Mouse (Mus musculus) layer of hippocampus, postnatal 25 days (tissue): ENCODE measurements around the gene Rrad. TPM values are rescaled to one million over a fixed set of nuclear protein-coding genes. Genes with fewer than 3 reads are reported as not detected.

ENCODE experiments used
- DNase-seq, 2 experiments: peaks; one replicate each; pipeline ENCODE4 v3.0.0; 2022; ENCODE audit warnings: mixed read lengths in 2 of 2, low spot score in 1 of 2; ENCODE audit errors: extremely low spot score in 1 of 2
- total RNA-seq, 2 experiments: library from RNA; stranded (reverse); gene quantifications; 2 replicates each; pipeline ENCODE4 v1.2.3; 2021

Gene Rrad
- total RNA-seq, 2 experiments from 2014 or later = 1.4 to 1.5 TPM

DNA sequence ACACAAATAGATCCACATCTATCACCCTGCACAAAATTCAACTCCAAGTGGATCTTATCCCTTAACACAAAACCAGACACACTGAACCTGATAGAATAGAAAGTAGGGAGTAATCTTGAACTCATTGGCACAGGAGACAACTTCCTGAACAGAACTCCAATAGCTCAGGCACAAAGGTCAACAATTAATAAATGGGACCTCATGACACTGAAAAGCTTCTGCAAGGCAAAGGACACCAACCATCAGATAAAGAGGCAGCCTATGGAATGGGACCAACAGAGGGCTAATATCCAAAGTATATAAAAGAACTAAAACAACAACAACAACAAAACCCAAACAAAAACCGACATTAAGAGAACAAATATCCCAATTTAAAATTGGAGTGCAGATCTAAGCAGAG lies 46.6 kb downstream of the Rrad start:
- DNase-seq = no peak

Other genes with a start within 250 kb of the Rrad start
- gene Cmtm4, start 235.5 kb downstream of the Rrad start, total RNA-seq = 10 to 100 TPM; 53.2 to 56.9 TPM
- gene Dync1li2, start 188.3 kb downstream of the Rrad start, total RNA-seq = 100 to 1,000 TPM; 234 to 270 TPM
- under 1 TPM; 0.57 to 0.80 TPM for gene Terb1, start 121.4 kb downstream of the Rrad start, total RNA-seq
- 10 to 100 TPM; 44.3 to 46.9 TPM for gene Nae1, start 96.7 kb downstream of the Rrad start, total RNA-seq
- gene Car7, start 96.6 kb downstream of the Rrad start, total RNA-seq = 10 to 100 TPM; 14.8 to 26.6 TPM
- 1 to 10 TPM; 7.8 to 8.1 TPM for gene Pdp2, start 39.9 kb downstream of the Rrad start, total RNA-seq
- gene Cdh16, start 6.9 kb downstream of the Rrad start, total RNA-seq = not detected
- 10 to 100 TPM; 24.9 to 35.8 TPM for gene Ciao2b, start 10.6 kb upstream of the Rrad start, total RNA-seq
- not detected for gene Ces2a, start 102.7 kb upstream of the Rrad start, total RNA-seq
- under 1 TPM; 0.16 to 0.30 TPM for gene Ces2b, start 200.2 kb upstream of the Rrad start, total RNA-seq
- not detected for gene Ces2c, start 215.7 kb upstream of the Rrad start, total RNA-seq